Mouse (Mus musculus): ENCODE data around the gene Hectd1. TPM values are rescaled to one million over a fixed set of nuclear protein-coding genes. Genes with fewer than 3 reads are reported as not detected.
A peak's percentile ranks its signal among the peaks of the same experiment; 100 is the strongest.

Gene Hectd1
- polyA plus RNA-seq, 2 experiments, result 35.8 to 44.0 TPM

- Histone ChIP-seq H3K4me3 (replicated peaks; ENCODE audit: low read length) (no peak overlapping the region), H3K36me3 (ENCODE audit: control insufficient read depth, insufficient read depth, low read length) (no peaks in the 10 kb centered on the region), H3K4me2 (replicated peaks; ENCODE audit: low read depth, low read length, severe bottlenecking) (no peak overlapping the region), H3K27me3 (ENCODE audit: control insufficient read depth, insufficient read depth, low read length) (no peaks in the 10 kb centered on the region), H3K4me1 (ENCODE audit: control insufficient read depth, insufficient read depth, low read length) (no peaks in the 10 kb centered on the region), H3K27ac (replicated peaks; ENCODE audit: low read depth, low read length) (no peak overlapping the region), H3K9me3 (ENCODE audit: control insufficient read depth, low read length) (peaks cover 2% of the 10 kb centered on the region; the same call in 1 of the 2 replicates), H3K9ac (ENCODE audit: low read depth, low read length, severe bottlenecking) (no peak overlapping the region)
- DNase-seq (ENCODE audit: low spot score) (no peak), ATAC-seq (ENCODE audit: low FRiP score, low read depth) (peak; percentile 73)
- TF ChIP-seq POLR2A (IDR thresholded peaks at IDR 0.05; ENCODE audit: borderline replicate concordance, extremely low read depth, insufficient read depth, insufficient read length), result no peak
- 36% methylated on average over 1 of the region's 1 CpGs for WGBS
Measured at GRCm38 (mm10) chr12:51703859-51704258, 125.5 kb downstream of the Hectd1 start.

DNA sequence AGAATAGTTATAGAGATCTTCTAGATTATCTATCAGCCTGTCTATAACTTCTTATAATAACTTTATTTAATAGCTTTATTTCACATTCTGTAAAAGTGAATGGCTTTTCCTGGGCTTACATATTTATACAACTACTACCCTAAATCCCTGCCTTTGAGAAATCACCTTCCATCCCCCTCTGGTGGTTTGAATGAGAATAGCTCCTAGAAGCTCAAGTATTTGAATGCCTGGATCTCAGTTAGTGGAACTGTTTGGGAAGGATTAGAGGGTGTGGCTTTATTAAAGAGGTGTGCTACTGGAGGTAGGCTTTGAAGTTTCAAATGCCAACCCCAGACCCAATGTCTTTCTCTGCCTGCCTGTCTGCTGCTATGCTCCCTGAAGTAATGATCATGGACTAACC, 127.6 kb downstream of the Hectd1 start:
- DNase-seq (ENCODE audit: low spot score) (no peak), ATAC-seq (ENCODE audit: low FRiP score, low read depth) (no peak)
- no peaks in the 10 kb centered on the region for H3K4me1 ChIP-seq (ENCODE audit: control insufficient read depth, insufficient read depth, low read length)
- H3K27ac ChIP-seq (replicated peaks; ENCODE audit: low read depth, low read length), result no peak overlapping the region
- peaks cover 2% of the 10 kb centered on the region; the same call in 1 of the 2 replicates for H3K9me3 ChIP-seq (ENCODE audit: control insufficient read depth, low read length)
- H3K36me3 ChIP-seq (ENCODE audit: control insufficient read depth, insufficient read depth, low read length), result no peaks in the 10 kb centered on the region
- no peak overlapping the region for H3K4me3 ChIP-seq (replicated peaks; ENCODE audit: low read length)
- TF ChIP-seq POLR2A (IDR thresholded peaks at IDR 0.05; ENCODE audit: borderline replicate concordance, extremely low read depth, insufficient read depth, insufficient read length), result no peak
- H3K4me2 ChIP-seq (replicated peaks; ENCODE audit: low read depth, low read length, severe bottlenecking), result no peak overlapping the region
- no peak overlapping the region for H3K9ac ChIP-seq (ENCODE audit: low read depth, low read length, severe bottlenecking)
- H3K27me3 ChIP-seq (ENCODE audit: control insufficient read depth, insufficient read depth, low read length), result no peaks in the 10 kb centered on the region

- H3K9ac ChIP-seq (ENCODE audit: low read depth, low read length, severe bottlenecking), result no peak overlapping the region
- H3K27me3 ChIP-seq (ENCODE audit: control insufficient read depth, insufficient read depth, low read length), result no peaks in the 10 kb centered on the region
- ATAC-seq (ENCODE audit: low FRiP score, low read depth), result 0 out of 2 replicates have a peak, but pooled peaks have one; percentile 7
- peaks cover 2% of the 10 kb centered on the region; the same call in 1 of the 2 replicates for H3K9me3 ChIP-seq (ENCODE audit: control insufficient read depth, low read length)
- no peak overlapping the region for H3K4me3 ChIP-seq (replicated peaks; ENCODE audit: low read length)
- no peak for TF ChIP-seq POLR2A (IDR thresholded peaks at IDR 0.05; ENCODE audit: borderline replicate concordance, extremely low read depth, insufficient read depth, insufficient read length)
- no peak overlapping the region for H3K4me2 ChIP-seq (replicated peaks; ENCODE audit: low read depth, low read length, severe bottlenecking)
- no peak overlapping the region for H3K27ac ChIP-seq (replicated peaks; ENCODE audit: low read depth, low read length)
- no peak for DNase-seq (ENCODE audit: low spot score)
- no peaks in the 10 kb centered on the region for H3K4me1 ChIP-seq (ENCODE audit: control insufficient read depth, insufficient read depth, low read length)
- 56% methylated on average over 8 of the region's 8 CpGs for WGBS
- no peaks in the 10 kb centered on the region for H3K36me3 ChIP-seq (ENCODE audit: control insufficient read depth, insufficient read depth, low read length)
Measured at GRCm38 (mm10) chr12:51699623-51700393, 129.5 kb downstream of the Hectd1 start.

DNA sequence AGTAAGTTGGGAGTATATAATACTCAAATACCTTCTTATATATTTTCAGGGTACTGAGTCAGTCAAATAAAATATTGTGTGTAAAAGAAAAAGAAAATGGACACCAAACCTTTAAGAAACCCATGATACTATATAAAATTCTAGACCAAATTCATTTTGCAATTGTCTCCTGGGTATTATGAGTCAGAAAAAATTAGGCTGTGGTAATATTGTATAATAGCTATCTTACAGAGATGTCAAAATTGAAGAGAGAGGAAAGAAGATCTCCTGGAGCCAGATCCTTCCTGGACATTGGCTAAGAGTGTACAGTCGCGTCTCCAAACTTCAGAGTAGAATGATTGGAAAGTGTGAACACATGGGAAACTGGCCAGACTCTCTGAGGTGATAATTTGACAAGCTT, 133.2 kb downstream of the Hectd1 start:
- no peak overlapping the region for H3K27ac ChIP-seq (replicated peaks; ENCODE audit: low read depth, low read length)
- no peaks in the 10 kb centered on the region for H3K36me3 ChIP-seq (ENCODE audit: control insufficient read depth, insufficient read depth, low read length)
- no peak overlapping the region for H3K4me2 ChIP-seq (replicated peaks; ENCODE audit: low read depth, low read length, severe bottlenecking)
- 0 out of 2 replicates have a peak, but pooled peaks cover 3% of the 10 kb centered on the region for H3K4me1 ChIP-seq (ENCODE audit: control insufficient read depth, insufficient read depth, low read length)
- H3K9me3 ChIP-seq (ENCODE audit: control insufficient read depth, low read length), result no peaks in the 10 kb centered on the region
- ATAC-seq (ENCODE audit: low FRiP score, low read depth) (no peak), DNase-seq (ENCODE audit: low spot score) (no peak)
- 85% methylated on average over 2 of the region's 2 CpGs for WGBS
- no peak overlapping the region for H3K9ac ChIP-seq (ENCODE audit: low read depth, low read length, severe bottlenecking)
- no peak overlapping the region for H3K4me3 ChIP-seq (replicated peaks; ENCODE audit: low read length)
- no peak for TF ChIP-seq POLR2A (IDR thresholded peaks at IDR 0.05; ENCODE audit: borderline replicate concordance, extremely low read depth, insufficient read depth, insufficient read length)
- H3K27me3 ChIP-seq (ENCODE audit: control insufficient read depth, insufficient read depth, low read length), result no peaks in the 10 kb centered on the region

DNA sequence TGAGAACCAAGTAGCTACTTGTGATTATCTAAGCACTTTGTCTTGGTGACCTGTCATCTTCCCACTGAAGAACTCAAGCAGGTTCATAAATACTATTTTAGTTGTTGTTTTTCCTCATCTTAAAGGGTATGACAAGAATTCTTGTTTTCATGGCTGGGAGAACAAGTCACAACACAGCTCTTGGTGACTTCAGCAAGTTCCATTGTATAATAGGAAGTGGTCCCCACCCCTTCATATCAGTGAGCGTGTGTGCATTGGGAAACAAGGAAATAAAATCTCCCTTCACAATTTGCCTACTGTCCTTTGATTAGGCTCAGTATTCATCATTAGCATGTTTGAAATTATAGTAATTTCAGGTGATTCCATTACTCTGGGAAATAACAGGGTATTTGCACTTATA, 134.4 kb downstream of the Hectd1 start:
- peaks cover 3% of the 10 kb centered on the region; the same call in 1 of the 2 replicates for H3K4me1 ChIP-seq (ENCODE audit: control insufficient read depth, insufficient read depth, low read length)
- no peak for TF ChIP-seq POLR2A (IDR thresholded peaks at IDR 0.05; ENCODE audit: borderline replicate concordance, extremely low read depth, insufficient read depth, insufficient read length)
- ATAC-seq (ENCODE audit: low FRiP score, low read depth), result no peak
- H3K36me3 ChIP-seq (ENCODE audit: control insufficient read depth, insufficient read depth, low read length), result no peaks in the 10 kb centered on the region
- no peak overlapping the region for H3K4me3 ChIP-seq (replicated peaks; ENCODE audit: low read length)
- H3K27me3 ChIP-seq (ENCODE audit: control insufficient read depth, insufficient read depth, low read length), result no peaks in the 10 kb centered on the region
- WGBS, result 73% methylated on average over 1 of the region's 1 CpGs
- H3K9me3 ChIP-seq (ENCODE audit: control insufficient read depth, low read length), result no peaks in the 10 kb centered on the region
- DNase-seq (ENCODE audit: low spot score), result no peak
- H3K27ac ChIP-seq (replicated peaks; ENCODE audit: low read depth, low read length), result no peak overlapping the region
- H3K9ac ChIP-seq (ENCODE audit: low read depth, low read length, severe bottlenecking), result no peak overlapping the region
- no peak overlapping the region for H3K4me2 ChIP-seq (replicated peaks; ENCODE audit: low read depth, low read length, severe bottlenecking)
